Mouse (Mus musculus) E14TG2a.4 (cell line): ENCODE results near the gene Efcab8.

ENCODE experiments used
- CTCF ChIP-seq: conservative IDR thresholded peaks from 2 replicates; pipeline ENCODE4 v1.5.1; 2014; ENCODE audit warnings: low read length
- NANOG ChIP-seq: IDR thresholded peaks from 2 replicates; pipeline ENCODE4 v1.6.1; 2014; ENCODE audit warnings: borderline replicate concordance, low read length, mixed read lengths
- POU5F1 ChIP-seq: IDR thresholded peaks from 2 replicates; pipeline ENCODE4 v1.6.1; 2014; ENCODE audit warnings: low read length, borderline replicate concordance

DNA sequence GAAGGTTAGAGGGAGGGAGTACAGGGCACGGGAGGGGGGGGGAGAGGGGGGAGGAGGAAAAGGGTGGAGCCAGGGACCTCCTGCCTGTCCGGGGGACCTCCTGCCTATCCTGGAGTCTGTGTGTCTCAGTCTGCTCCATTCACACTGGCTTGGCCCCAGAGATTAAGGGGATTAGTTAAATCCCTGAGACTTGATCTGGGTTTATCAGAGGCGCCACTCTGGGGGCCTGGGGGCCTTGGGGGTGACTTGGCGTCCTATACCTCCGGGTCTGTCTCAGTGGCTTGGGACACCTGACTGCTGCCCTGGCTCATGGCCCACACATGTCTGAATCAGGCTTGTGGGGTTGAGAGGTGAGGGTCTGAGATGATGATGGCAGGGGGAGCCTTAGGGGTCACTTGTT is 73.8 kb downstream of the Efcab8 start:
- TF ChIP-seq CTCF (no peak), POU5F1 (no peak), NANOG (no peak)
